Mouse (Mus musculus): Measurements from ENCODE around the gene Cc2d1a. TPM values are rescaled to one million over a fixed set of nuclear protein-coding genes. Genes with fewer than 3 reads are reported as not detected.
A peak's percentile ranks its signal among the peaks of the same experiment; 100 is the strongest.

Cc2d1a gene
- total and polyA plus RNA-seq, 2 experiments from 2014 or later, result 48.4 to 70.1 TPM

DNA sequence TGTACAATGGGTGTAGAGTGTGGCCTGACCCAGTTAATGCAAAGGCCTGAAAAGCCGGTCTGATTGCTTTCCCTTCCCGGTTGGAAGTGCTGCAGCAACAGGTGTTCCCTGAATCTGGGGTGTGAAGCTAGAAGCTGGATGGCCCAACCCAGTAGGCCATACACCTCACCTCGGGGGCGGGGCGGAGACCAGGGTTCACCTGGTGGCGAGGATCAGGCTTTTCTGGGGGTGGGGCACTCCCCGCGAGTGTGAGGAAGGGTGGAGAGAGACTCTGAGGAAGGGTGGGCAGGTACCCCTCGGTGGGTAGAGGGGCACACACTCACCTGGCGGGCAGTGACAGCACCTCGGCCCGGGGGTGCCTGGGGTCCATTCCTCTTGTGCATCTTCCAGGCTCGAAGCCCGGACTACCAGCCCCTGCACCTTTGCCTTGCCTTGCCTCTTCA, 391 bp downstream of the Cc2d1a start:
- Histone ChIP-seq H3K4me1 (ENCODE audit: insufficient read depth) (peaks cover 18% of the 10 kb centered on the region), H3K27me3 (ENCODE audit: insufficient read depth, low read length) (no peaks in the 10 kb centered on the region), H3K4me3 (ENCODE audit: low read depth, low read length) (peak overlapping the region; percentile 63), H3K9me3 (ENCODE audit: low read length) (no peaks in the 10 kb centered on the region), H3K36me3 (ENCODE audit: insufficient read depth) (peaks cover 27% of the 10 kb centered on the region), H3K27ac (ENCODE audit: low read depth, low read length) (peak overlapping the region; percentile 47; the same call in 1 of the 2 replicates), H3K4me2 (ENCODE audit: low read depth) (peak overlapping the region; percentile 88), H3K9ac (peak overlapping the region; percentile 79)
- no peak; the same call in 1 of the 2 replicates for ATAC-seq
- peak; percentile 17 for DNase-seq
- TF ChIP-seq CTCF (IDR thresholded peaks at IDR 0.05; ENCODE audit: low read depth), result no peak; the same call in 1 of the 2 replicates
- WGBS, result 8% methylated on average over 14 of the region's 14 CpGs

DNA sequence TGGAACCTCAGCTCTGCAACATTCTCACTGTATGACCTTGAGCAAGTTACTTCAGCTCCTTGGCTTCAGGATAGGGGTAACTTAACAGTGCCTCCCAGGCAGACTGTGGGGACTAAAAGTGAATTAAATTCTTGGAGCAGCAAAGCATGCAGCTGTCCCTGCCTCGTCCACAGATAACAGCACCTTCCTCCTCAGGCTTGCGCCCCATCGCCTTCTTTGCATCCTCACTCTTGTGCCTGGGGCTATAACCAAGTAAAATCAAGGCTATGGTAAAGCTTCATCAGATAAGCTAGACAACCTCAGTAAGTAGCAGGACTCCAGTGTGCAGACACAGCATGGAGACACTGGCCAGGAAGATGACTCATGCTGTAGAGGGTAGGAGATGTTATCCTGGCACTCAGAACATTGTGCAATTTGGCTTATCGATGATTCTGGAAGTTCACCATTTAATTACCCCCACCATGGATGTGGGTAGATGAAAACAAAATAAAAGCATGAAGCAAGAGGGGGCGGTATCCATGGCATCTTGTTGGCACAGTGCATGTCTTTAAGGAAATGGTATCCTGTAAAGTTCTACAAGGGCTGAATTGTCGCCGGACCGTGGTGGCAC, 3.0 kb downstream of the Cc2d1a start:
- Histone ChIP-seq H3K4me1 (ENCODE audit: insufficient read depth) (peaks cover 18% of the 10 kb centered on the region), H3K9me3 (ENCODE audit: low read length) (no peaks in the 10 kb centered on the region), H3K36me3 (ENCODE audit: insufficient read depth) (peaks cover 51% of the 10 kb centered on the region), H3K27ac (ENCODE audit: low read depth, low read length) (no peak overlapping the region), H3K4me2 (ENCODE audit: low read depth) (no peak overlapping the region), H3K27me3 (ENCODE audit: insufficient read depth, low read length) (no peaks in the 10 kb centered on the region), H3K9ac (no peak overlapping the region), H3K4me3 (ENCODE audit: low read depth, low read length) (no peak overlapping the region)
- 95% methylated on average over 8 of the region's 8 CpGs for WGBS
- TF ChIP-seq CTCF (IDR thresholded peaks at IDR 0.05; ENCODE audit: low read depth), result no peak
- no peak for DNase-seq
- ATAC-seq, result no peak

DNA sequence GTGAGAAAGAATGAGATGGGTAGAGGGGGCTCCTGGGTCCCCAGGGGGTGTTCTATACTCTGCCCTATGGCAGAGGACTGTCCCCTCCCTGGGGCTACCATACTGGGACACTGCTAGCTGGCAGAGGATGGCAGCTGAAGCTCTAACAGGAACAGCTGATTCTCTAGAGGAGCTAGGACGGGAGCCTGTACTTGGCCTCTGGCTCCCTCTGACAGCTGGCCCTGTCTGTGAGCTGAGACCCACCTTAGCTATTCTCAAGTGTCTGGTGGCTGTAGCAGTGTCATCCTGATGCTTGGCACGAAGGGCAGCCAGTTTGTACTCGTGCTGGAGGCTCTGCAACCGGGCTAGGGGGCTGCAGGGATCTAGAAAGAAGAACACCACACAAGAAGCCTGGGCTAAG, 6.9 kb downstream of the Cc2d1a start:
- H3K4me1 ChIP-seq (ENCODE audit: insufficient read depth), result no peaks in the 10 kb centered on the region
- ATAC-seq (no peak), DNase-seq (no peak)
- H3K9ac ChIP-seq, result no peak overlapping the region
- no peak overlapping the region for H3K4me3 ChIP-seq (ENCODE audit: low read depth, low read length)
- H3K27ac ChIP-seq (ENCODE audit: low read depth, low read length), result no peak overlapping the region
- no peak overlapping the region for H3K4me2 ChIP-seq (ENCODE audit: low read depth)
- no peaks in the 10 kb centered on the region for H3K9me3 ChIP-seq (ENCODE audit: low read length)
- WGBS, result 84% methylated on average over 4 of the region's 4 CpGs
- TF ChIP-seq CTCF (IDR thresholded peaks at IDR 0.05; ENCODE audit: low read depth), result no peak
- no peaks in the 10 kb centered on the region for H3K27me3 ChIP-seq (ENCODE audit: insufficient read depth, low read length)
- peaks cover 90% of the 10 kb centered on the region for H3K36me3 ChIP-seq (ENCODE audit: insufficient read depth)

DNA sequence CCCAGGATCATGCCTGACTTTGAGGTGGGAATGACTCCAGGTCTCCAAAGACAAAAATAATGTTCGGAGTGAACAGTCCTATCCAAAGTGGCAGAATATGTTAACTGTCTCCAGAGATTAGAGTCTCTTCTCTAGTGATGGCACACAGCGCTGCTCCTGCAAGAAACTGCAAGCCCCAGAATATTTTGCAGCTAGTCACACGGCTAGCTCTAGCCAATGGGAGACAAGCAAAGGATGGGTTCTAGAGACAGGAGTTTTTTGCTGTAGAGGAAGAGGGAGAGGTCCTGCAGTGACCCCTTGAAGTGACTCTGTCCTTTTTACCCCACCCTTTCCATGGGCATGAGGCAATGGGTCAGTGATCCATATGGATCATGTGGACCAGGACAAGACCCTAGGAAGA, 9.9 kb downstream of the Cc2d1a start:
- H3K4me1 ChIP-seq (ENCODE audit: insufficient read depth), result no peaks in the 10 kb centered on the region
- H3K27ac ChIP-seq (ENCODE audit: low read depth, low read length), result no peak overlapping the region
- H3K9ac ChIP-seq, result no peak overlapping the region
- DNase-seq, result no peak
- no peak overlapping the region for H3K4me3 ChIP-seq (ENCODE audit: low read depth, low read length)
- no peaks in the 10 kb centered on the region for H3K9me3 ChIP-seq (ENCODE audit: low read length)
- no peak overlapping the region for H3K4me2 ChIP-seq (ENCODE audit: low read depth)
- WGBS, result 88% methylated on average over 3 of the region's 3 CpGs
- peak; percentile 66 for ATAC-seq
- H3K27me3 ChIP-seq (ENCODE audit: insufficient read depth, low read length), result no peaks in the 10 kb centered on the region
- no peak for TF ChIP-seq CTCF (IDR thresholded peaks at IDR 0.05; ENCODE audit: low read depth)
- peaks cover 98% of the 10 kb centered on the region for H3K36me3 ChIP-seq (ENCODE audit: insufficient read depth)

DNA sequence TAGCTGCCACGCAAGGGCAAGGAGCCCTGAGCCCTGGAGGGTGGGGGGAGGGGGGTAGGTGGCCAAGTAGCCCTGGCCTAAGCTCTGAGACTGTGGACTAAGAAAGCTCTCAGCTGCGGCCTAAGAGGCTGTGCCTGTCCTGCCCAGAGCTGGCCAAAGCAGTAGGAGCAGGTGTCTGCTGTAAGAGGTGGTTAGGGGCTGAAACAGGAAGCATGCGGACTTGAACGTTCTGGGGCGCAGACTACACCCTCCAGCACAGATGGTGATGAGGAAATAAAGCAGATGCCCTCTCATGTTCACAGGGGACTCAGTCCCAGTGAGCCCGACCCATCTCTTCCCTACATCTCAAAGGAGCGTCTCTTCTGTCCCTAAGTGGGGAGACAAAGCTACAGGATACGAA, 15.5 kb downstream of the Cc2d1a start:
- Histone ChIP-seq H3K9me3 (ENCODE audit: low read length) (no peaks in the 10 kb centered on the region), H3K4me3 (ENCODE audit: low read depth, low read length) (no peak overlapping the region), H3K27ac (ENCODE audit: low read depth, low read length) (no peak overlapping the region), H3K9ac (no peak overlapping the region), H3K4me2 (ENCODE audit: low read depth) (no peak overlapping the region), H3K36me3 (ENCODE audit: insufficient read depth) (peaks cover 53% of the 10 kb centered on the region), H3K4me1 (ENCODE audit: insufficient read depth) (no peaks in the 10 kb centered on the region), H3K27me3 (ENCODE audit: insufficient read depth, low read length) (no peaks in the 10 kb centered on the region)
- TF ChIP-seq CTCF (IDR thresholded peaks at IDR 0.05; ENCODE audit: low read depth), result no peak
- WGBS, result 86% methylated on average over 8 of the region's 8 CpGs
- ATAC-seq (no peak), DNase-seq (no peak)

DNA sequence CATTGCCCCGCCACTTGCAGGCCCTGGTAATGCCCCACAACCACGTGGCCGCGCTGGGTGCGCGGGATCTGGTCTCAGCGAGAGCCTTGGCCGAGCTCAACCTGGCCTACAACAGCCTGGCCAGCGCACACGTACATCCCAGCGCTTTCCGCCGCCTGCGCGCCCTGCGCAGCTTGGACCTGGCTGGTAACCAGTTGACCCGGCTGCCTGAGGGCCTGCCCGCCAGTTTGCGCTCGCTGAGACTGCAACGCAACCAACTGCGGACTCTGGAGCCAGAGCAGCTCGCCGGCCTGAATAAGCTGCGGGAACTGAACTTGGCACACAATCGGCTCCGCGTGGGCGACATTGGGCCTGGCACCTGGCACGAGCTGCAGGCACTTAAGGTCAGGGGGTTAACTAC, 16.9 kb downstream of the Cc2d1a start:
- H3K4me3 ChIP-seq (ENCODE audit: low read depth, low read length), result no peak overlapping the region
- H3K9me3 ChIP-seq (ENCODE audit: low read length), result no peaks in the 10 kb centered on the region
- no peaks in the 10 kb centered on the region for H3K27me3 ChIP-seq (ENCODE audit: insufficient read depth, low read length)
- H3K9ac ChIP-seq, result no peak overlapping the region
- H3K27ac ChIP-seq (ENCODE audit: low read depth, low read length), result no peak overlapping the region
- H3K36me3 ChIP-seq (ENCODE audit: insufficient read depth), result peaks cover 38% of the 10 kb centered on the region
- WGBS, result 35% methylated on average over 30 of the region's 30 CpGs
- no peak for TF ChIP-seq CTCF (IDR thresholded peaks at IDR 0.05; ENCODE audit: low read depth)
- DNase-seq (no peak), ATAC-seq (no peak)
- no peak overlapping the region for H3K4me2 ChIP-seq (ENCODE audit: low read depth)
- no peaks in the 10 kb centered on the region for H3K4me1 ChIP-seq (ENCODE audit: insufficient read depth)

DNA sequence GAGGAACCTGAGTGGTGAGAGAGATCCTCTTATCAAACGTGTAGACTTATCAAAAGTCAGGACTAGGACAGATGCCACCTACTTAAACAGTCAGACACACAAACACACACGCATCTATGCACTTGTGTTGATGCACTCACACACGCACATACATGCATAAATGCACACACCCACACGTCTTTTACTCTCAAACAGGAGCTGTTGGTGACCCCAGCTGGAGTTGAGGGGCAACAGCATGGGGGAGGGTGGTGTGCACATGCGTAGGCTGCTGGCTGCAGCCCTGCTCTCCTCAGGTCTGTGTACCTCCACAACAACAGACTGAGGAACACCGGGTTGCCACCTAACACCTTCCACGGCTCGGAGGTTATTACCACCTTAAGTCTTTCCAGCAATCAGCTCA, 19.5 kb downstream of the Cc2d1a start:
- WGBS, result 68% methylated on average over 8 of the region's 8 CpGs
- Histone ChIP-seq H3K9ac (no peak overlapping the region), H3K27me3 (ENCODE audit: insufficient read depth, low read length) (no peaks in the 10 kb centered on the region), H3K4me2 (ENCODE audit: low read depth) (no peak overlapping the region), H3K36me3 (ENCODE audit: insufficient read depth) (peaks cover 13% of the 10 kb centered on the region), H3K27ac (ENCODE audit: low read depth, low read length) (no peak overlapping the region), H3K9me3 (ENCODE audit: low read length) (no peaks in the 10 kb centered on the region), H3K4me1 (ENCODE audit: insufficient read depth) (no peaks in the 10 kb centered on the region), H3K4me3 (ENCODE audit: low read depth, low read length) (no peak overlapping the region)
- peak; percentile 13; the same call in 1 of the 2 replicates for TF ChIP-seq CTCF (IDR thresholded peaks at IDR 0.05; ENCODE audit: low read depth)
- peak; percentile 30; the same call in 1 of the 2 replicates for ATAC-seq
- DNase-seq, result no peak
